Mouse (Mus musculus) liver, embryonic 15.5 days (tissue): ENCODE results near the gene Sh3gl1. TPM values are rescaled to one million over a fixed set of nuclear protein-coding genes. Genes with fewer than 3 reads are reported as not detected.

ENCODE experiments used
- ATAC-seq: fragments of 200-750 bp; cut with Nextera tagmentation; 2 replicates; pipeline ENCODE4 v1.8.0; 2017; ENCODE audit warnings: moderate number of reproducible peaks, mild to moderate bottlenecking, moderate library complexity; ENCODE audit not compliant: insufficient read depth
- H3K27ac ChIP-seq: fragments of 300-500 bp; sonication (generic); replicated peaks from 2 replicates; pipeline ENCODE4 v1.5.1; 2015; ENCODE audit warnings: mild to moderate bottlenecking, inconsistent platforms
- H3K27me3 ChIP-seq: fragments of 300-500 bp; sonication (generic); 2 replicates; pipeline ENCODE4 v1.6.1; 2015; ENCODE audit warnings: mild to moderate bottlenecking, inconsistent platforms
- H3K36me3 ChIP-seq: fragments of 300-500 bp; sonication (generic); replicated peaks from 2 replicates; pipeline ENCODE4 v1.6.1; 2015; ENCODE audit warnings: moderate library complexity, mild to moderate bottlenecking, inconsistent platforms
- H3K4me1 ChIP-seq: fragments of 300-500 bp; sonication (generic); replicated peaks from 2 replicates; pipeline ENCODE4 v1.6.1; 2015; ENCODE audit warnings: inconsistent platforms
- H3K4me2 ChIP-seq: fragments of 300-500 bp; sonication (generic); 2 replicates; pipeline ENCODE4 v1.6.1; 2015; ENCODE audit warnings: moderate library complexity, mild to moderate bottlenecking, inconsistent platforms
- H3K4me3 ChIP-seq: fragments of 300-500 bp; sonication (generic); replicated peaks from 2 replicates; pipeline ENCODE4 v1.5.1; 2015; ENCODE audit warnings: mild to moderate bottlenecking, inconsistent platforms
- H3K9ac ChIP-seq: fragments of 300-500 bp; sonication (generic); 2 replicates; pipeline ENCODE4 v1.6.1; 2015; ENCODE audit warnings: moderate library complexity, mild to moderate bottlenecking, inconsistent platforms
- H3K9me3 ChIP-seq: fragments of 300-500 bp; sonication (generic); replicated peaks from 2 replicates; pipeline ENCODE4 v1.6.1; 2016; ENCODE audit warnings: inconsistent platforms
- WGBS: fragments of 180-500 bp; shearing (Covaris S2); methylation state at CpG from one replicate; pipeline ENCODE4 v1.1.7; 2015; ENCODE audit warnings: mixed read lengths; ENCODE audit not compliant: insufficient replicate concordance; 5-methylcytosine and 5-hydroxymethylcytosine counted together
- polyA plus RNA-seq: library from polyadenylated mRNA; unstranded; fragments of >200 nt; fragmentation: Nextera tagmentation; extraction: Ambion mirVana; gene quantifications from 2 replicates; pipeline ENCODE4 v1.2.1, GENCODE M21; 2015

Gene Sh3gl1
- polyA plus RNA-seq, 1 experiment from 2014 or later, result 44.0 TPM

DNA sequence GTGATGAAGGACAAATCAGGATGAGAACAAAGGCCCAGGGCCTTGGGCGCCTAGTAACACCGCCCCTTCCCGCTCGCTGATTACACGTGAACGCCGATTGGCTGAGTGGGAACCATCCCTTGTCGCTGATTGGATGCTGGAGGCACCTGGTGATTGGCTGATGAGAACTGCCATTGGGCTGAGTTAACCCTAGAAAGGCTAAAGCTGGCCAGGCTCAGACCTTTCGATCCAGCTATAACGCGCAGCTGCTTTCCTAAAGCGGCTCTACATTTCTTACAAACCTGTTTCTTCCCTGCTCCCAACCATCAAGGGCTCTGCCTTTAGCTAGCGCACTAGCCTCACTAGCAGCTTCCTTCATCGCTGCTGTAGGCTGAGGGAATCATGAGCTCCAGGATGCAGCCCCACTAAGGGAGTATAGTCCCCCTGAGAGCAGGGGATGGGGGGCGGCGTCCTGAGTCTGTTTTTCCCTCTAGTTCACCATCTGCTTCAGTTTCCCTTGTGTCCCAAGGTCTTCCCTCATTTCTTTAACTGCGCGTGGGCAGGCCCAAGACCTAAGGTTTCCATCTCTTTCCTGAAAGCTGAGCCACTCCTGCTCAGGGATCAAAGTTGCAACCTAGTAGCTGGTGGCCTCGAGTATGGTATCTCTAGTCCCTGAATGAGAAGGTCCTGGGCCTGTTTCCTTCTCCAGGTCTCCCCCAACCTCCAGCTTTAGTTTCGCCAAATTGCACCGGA, 27.9 kb downstream of the Sh3gl1 start:
- ATAC-seq, result peak; percentile 78
- no peaks in the 10 kb centered on the region for H3K9me3 ChIP-seq
- peaks cover 43% of the 10 kb centered on the region for H3K4me1 ChIP-seq
- H3K9ac ChIP-seq, result peak overlapping the region; percentile 69
- H3K4me2 ChIP-seq, result peak overlapping the region; percentile 99
- peak overlapping the region; percentile 84 for H3K27ac ChIP-seq
- peak overlapping the region; percentile 78 for H3K4me3 ChIP-seq
- peaks cover 9% of the 10 kb centered on the region for H3K27me3 ChIP-seq
- WGBS, result under 1% methylated on average over 21 of the region's 21 CpGs
- peaks cover 10% of the 10 kb centered on the region; the same call in 1 of the 2 replicates for H3K36me3 ChIP-seq

DNA sequence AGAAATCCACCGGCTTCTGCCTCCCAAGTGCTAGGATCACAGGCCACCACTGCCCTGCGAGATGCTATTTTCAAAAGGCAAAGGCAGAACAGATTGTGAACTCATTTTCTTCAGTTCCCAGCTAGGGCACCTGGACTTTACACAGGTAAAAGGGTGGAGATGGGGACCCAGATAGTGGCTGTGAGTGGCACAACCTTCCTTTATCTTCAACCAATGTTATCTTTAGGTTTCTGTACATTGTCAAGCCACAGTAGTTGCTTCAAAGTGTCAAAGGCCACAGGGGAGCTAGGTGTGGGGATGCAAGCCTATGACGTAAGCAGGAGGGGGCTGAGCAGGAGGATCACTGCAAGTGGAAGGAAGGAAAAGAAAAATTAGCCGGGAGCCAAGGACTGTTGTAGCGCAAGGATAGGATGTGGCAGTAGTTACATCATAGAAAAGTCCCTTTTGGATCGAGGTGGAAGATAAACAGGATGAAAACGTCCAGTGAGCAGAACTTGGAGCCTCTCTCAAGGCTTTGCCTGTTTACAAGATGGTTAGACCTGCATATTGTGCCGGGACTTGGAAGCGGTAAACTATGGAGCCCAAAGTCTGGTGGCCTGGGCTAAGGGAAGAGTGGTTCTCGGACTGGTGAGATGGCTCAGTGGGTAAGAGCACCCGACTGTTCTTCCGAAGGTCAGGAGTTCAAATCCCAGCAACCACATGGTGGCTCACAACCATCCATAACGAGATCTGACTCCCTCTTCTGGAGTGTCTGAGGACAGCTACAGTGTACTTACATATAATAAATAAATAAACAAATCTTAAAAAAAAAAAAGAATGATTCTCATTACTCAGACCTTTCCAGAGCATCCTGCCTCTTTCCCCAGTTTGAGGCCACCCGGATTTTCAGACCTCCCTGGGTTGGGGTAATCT, 28.7 kb downstream of the Sh3gl1 start:
- Histone ChIP-seq H3K4me2 (peak overlapping the region; percentile 99), H3K36me3 (0 out of 2 replicates have a peak, but pooled peaks cover 5% of the 10 kb centered on the region), H3K9me3 (no peaks in the 10 kb centered on the region), H3K27me3 (peaks cover 9% of the 10 kb centered on the region), H3K4me1 (peaks cover 43% of the 10 kb centered on the region), H3K9ac (no peak overlapping the region), H3K27ac (peak overlapping the region; percentile 38; the same call in 1 of the 2 replicates), H3K4me3 (peak overlapping the region; percentile 78)
- WGBS, result 39% methylated on average over 14 of the region's 14 CpGs
- ATAC-seq, result no peak

DNA sequence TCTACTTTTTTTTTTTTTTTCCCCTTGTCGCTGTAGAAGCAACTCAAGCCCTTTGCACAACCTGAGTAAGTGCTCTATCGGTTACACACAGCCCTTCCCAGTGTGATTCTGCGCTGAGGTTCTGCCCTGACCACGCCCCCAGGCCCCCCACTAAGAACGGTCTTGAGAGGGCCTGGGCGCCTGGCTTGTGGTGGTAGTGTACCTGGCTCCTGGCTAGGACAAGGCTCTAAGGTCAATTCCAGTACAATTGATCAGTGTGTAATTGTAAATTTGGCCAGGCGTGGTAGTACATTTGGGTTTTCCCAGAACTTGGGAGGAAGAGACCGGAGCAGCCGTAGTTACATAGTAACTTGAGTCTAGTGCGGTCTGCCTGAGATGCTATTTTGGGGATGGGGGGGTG, 29.5 kb downstream of the Sh3gl1 start:
- peak overlapping the region; percentile 38; the same call in 1 of the 2 replicates for H3K27ac ChIP-seq
- no peaks in the 10 kb centered on the region for H3K9me3 ChIP-seq
- 54% methylated on average over 10 of the region's 10 CpGs for whole genome bisulfite sequencing
- H3K4me3 ChIP-seq, result no peak overlapping the region
- H3K4me1 ChIP-seq, result peaks cover 43% of the 10 kb centered on the region
- H3K4me2 ChIP-seq, result 0 out of 2 replicates have a peak overlapping the region, but pooled peaks have one; percentile 99
- peaks cover 9% of the 10 kb centered on the region for H3K27me3 ChIP-seq
- no peaks in the 10 kb centered on the region for H3K36me3 ChIP-seq
- no peak overlapping the region for H3K9ac ChIP-seq
- no peak for ATAC-seq

DNA sequence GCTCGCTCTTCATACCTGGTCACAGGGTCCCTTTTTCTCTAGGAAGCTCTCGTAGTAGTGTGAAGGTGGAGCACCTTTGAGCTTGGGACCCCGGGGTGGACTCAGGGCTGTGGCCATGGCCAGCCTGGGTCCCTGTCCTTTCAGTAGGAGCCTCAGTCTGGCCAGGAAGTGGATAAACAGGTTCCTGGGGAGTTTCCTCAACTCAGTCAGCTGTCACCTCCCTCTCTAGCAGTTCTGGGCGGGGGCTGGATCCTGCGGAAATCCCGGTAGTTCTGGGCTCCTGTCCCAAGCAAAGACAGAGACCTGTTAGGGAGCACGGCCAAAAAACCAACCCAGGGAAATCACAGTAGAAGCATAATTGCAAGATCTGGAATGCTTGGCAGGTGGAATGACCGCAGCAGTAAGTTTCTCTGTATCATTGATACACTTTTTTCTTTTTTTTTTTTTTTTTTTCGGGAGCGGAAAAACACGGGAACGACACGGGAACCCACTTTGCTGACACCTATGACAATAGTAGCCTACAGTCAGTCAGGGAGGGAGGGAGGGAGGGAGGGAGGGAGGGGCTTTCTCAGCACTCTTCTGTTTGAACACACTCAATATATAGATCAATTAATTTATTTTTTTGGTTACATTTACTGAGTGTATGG, 30.9 kb downstream of the Sh3gl1 start, which contains the start of the genes Stap2 and Mpnd:
Gene Stap2 (minus strand): TSS at position 170 of the 647 bp plus-strand sequence.
Gene Mpnd (plus strand): TSS at position 297 of the 647 bp plus-strand sequence.
- H3K9ac ChIP-seq, result no peak within 1 kb of the TSS
- H3K9me3 ChIP-seq, result no peaks in the 10 kb centered on the region
- peak within 1 kb of the TSS; percentile 24 for H3K4me3 ChIP-seq
- H3K4me2 ChIP-seq, result peak within 1 kb of the TSS; percentile 18; the same call in 1 of the 2 replicates
- 0 out of 2 replicates have a peak within 1 kb of the TSS, but pooled peaks have one; percentile 38 for H3K27ac ChIP-seq
- H3K36me3 ChIP-seq, result no peaks in the 10 kb centered on the region
- ATAC-seq, result no peak
- 21% methylated on average over 12 of the region's 13 CpGs for WGBS
- H3K27me3 ChIP-seq, result peaks cover 14% of the 10 kb centered on the region
- peaks cover 38% of the 10 kb centered on the region for H3K4me1 ChIP-seq

DNA sequence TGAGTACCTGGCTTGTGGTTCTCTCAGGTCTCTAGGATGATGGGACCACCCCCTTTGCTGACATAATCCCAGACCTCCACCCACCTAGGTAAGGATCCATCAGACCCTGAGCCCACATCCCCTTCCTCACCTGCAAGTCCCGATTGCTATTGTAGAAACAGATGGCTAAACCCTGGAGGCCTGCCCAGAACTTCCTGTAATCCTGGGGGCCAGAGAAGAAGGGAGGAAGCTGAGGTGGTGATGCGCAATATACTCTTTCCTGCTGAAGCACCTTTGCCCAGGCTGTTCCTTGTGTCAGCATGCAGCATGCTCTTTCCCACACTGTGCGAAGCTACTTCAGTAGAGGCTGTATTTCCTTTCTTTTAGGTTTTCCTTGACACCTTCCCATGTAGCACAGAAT, 33.4 kb downstream of the Sh3gl1 start:
- H3K9me3 ChIP-seq, result no peaks in the 10 kb centered on the region
- no peak overlapping the region for H3K27ac ChIP-seq
- 43% methylated on average over 3 of the region's 3 CpGs for WGBS
- no peak overlapping the region for H3K4me3 ChIP-seq
- H3K4me1 ChIP-seq, result peaks cover 21% of the 10 kb centered on the region; the same call in 1 of the 2 replicates
- H3K9ac ChIP-seq, result no peak overlapping the region
- H3K36me3 ChIP-seq, result no peaks in the 10 kb centered on the region
- H3K27me3 ChIP-seq, result peaks cover 19% of the 10 kb centered on the region
- no peak for ATAC-seq
- no peak overlapping the region for H3K4me2 ChIP-seq

DNA sequence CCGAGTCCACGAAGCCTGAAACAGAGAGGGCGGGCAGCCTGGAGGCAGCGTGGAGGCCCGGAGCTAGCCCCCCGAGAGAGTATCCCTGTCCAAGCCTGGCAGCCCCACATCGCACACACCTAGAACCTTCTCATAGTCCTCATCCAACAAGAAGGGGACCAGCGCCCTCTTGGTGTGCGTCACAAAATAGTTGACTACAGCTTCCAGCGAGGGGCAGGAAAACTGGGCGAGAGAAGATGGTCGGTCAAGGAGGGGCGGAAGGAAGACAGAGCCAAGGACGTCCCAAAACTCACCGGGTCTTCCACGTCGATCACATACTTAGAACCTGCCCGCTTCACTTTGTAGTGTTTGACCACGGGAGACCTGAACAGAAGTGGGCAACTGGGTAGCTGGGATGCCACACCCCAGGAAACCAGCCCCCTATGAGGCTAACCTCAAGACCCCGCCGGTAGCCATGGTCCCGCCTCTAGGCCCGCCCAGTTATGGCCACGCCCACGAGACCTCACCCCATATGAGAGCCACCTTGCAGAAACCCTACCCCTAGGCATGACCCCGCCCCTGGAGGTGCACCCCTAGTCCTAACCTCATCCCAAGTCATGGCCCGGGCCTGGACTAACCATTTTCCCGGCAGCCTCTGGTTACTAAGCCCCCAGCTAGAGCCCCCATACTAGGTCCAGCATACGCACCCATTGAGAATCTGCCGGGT, 36.5 kb downstream of the Sh3gl1 start:
- 12% methylated on average over 30 of the region's 30 CpGs for WGBS
- Histone ChIP-seq H3K4me2 (peak overlapping the region; percentile 21; the same call in 1 of the 2 replicates), H3K36me3 (no peaks in the 10 kb centered on the region), H3K9me3 (no peaks in the 10 kb centered on the region), H3K4me3 (no peak overlapping the region), H3K27ac (no peak overlapping the region), H3K9ac (no peak overlapping the region), H3K4me1 (0 out of 2 replicates have a peak, but pooled peaks cover 7% of the 10 kb centered on the region), H3K27me3 (peaks cover 19% of the 10 kb centered on the region)
- ATAC-seq, result no peak

DNA sequence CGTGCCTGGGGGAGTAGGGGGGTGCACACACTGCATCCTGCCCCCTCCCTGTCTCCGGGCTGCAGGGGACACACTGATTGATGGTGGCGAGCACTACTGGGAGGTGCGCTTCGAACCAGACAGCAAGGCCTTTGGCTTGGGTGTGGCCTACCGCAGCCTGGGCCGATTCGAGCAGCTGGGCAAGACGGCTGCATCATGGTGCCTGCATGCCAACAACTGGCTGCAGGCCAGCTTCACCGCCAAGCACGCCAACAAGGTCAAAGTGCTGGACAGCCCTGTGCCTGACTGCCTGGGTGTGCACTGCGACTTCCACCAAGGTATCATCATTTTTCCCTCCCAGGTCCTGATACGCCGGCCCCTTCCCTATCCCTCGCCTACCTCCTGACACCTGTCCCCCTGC, 40.4 kb downstream of the Sh3gl1 start:
- Histone ChIP-seq H3K27me3 (peaks cover 16% of the 10 kb centered on the region), H3K9ac (no peak overlapping the region), H3K27ac (no peak overlapping the region), H3K4me1 (0 out of 2 replicates have a peak, but pooled peaks cover 7% of the 10 kb centered on the region), H3K4me3 (no peak overlapping the region), H3K4me2 (no peak overlapping the region), H3K9me3 (no peaks in the 10 kb centered on the region), H3K36me3 (no peaks in the 10 kb centered on the region)
- 71% methylated on average over 15 of the region's 15 CpGs for WGBS
- ATAC-seq, result no peak

DNA sequence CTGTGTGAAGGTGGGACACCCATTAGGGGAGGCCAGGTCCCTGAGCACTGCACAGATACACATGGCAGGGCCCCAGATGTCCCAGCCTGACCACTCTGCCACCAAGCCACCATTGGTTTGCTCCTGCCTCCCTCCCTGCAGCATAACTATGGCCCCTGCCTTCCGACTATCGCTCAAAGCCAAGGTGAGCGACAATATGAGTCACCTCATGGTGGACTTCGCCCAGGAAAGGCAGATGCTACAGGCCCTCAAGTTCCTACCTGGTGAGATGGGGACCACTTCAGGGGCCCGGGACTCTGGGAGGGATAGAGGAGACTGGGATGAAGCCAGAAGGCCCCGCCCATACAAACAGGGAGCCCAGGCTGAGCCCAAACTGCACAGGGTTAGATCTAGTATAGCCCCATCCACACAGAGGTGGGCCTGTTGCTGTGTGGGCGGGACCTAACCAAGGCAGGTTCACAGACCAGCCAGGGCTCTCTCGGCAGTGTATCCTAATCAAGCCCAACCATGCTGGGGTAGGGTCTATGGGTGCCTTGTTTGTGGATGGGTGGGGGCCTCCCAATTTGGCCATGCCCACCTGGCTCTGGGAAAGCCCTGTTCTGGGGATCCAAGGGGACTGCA, 46.0 kb downstream of the Sh3gl1 start:
- H3K4me2 ChIP-seq, result no peak overlapping the region
- H3K4me1 ChIP-seq, result no peaks in the 10 kb centered on the region
- H3K4me3 ChIP-seq, result no peak overlapping the region
- no peaks in the 10 kb centered on the region for H3K36me3 ChIP-seq
- no peaks in the 10 kb centered on the region for H3K9me3 ChIP-seq
- 51% methylated on average over 8 of the region's 8 CpGs for WGBS
- ATAC-seq, result 0 out of 2 replicates have a peak, but pooled peaks have one; percentile 31
- H3K27me3 ChIP-seq, result peaks cover 28% of the 10 kb centered on the region
- no peak overlapping the region for H3K27ac ChIP-seq
- H3K9ac ChIP-seq, result no peak overlapping the region

DNA sequence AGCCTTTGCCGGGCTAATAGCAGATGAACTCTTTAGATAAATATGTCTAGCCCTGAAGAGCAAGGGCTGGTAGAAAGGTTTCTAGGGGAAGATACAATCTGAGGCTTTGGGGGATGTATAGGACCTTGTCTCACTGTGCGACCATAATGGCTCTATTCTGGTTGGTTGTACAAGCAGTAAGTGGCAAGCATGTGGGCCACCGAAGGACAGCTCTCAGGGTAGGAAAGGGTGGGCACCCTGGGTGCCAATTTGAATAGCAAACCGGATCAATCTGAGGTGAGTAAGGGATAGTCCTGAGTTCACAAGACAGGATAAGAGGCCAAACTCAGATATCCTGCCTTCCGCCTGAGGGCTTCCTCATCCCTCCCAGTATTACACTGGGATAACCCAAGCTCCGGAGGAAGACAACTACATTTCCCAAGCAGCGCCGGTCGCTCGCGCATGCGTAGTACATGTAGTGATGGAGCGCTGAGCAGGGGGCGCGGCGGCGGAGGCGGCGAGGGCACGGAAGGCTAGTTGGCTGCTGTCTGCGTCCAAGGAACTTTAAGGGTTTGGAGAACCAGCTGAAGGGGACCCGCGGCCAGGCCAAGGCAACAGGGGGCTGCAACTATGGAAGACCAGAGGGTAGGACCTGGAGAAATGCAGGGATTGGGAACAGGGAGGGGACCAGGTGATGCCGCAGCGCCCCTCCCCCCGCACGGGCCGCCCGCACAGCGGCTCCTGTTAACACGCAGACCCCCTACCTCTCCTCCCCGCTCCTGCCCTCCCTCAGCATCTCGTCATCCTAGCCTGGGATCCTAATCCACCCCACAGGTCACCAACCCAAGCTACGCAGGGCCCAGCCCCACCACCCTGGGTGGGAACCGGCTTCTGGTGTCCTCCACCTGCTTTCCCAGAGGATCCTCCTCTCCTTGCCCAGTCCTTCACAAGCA, 50.1 kb downstream of the Sh3gl1 start, which contains the start of gene Fsd1:
Gene Fsd1 (plus strand): TSS at position 480 of the 932 bp plus-strand sequence.
- Histone ChIP-seq H3K4me1 (no peaks in the 10 kb centered on the region), H3K36me3 (no peaks in the 10 kb centered on the region), H3K4me3 (no peak within 1 kb of the TSS), H3K9ac (no peak within 1 kb of the TSS), H3K27ac (no peak within 1 kb of the TSS), H3K4me2 (0 out of 2 replicates have a peak within 1 kb of the TSS, but pooled peaks have one; percentile 23), H3K27me3 (peaks cover 34% of the 10 kb centered on the region), H3K9me3 (no peaks in the 10 kb centered on the region)
- WGBS, result 9% methylated on average over 35 of the region's 35 CpGs
- ATAC-seq, result no peak
